Mouse (Mus musculus) stomach, embryonic 15.5 days (tissue): ENCODE results near the gene Hist1h2bp. TPM values are rescaled to one million over a fixed set of nuclear protein-coding genes. Genes with fewer than 3 reads are reported as not detected.
"Not testable (repeated sequence)": the region's sequence is repeated elsewhere in the genome, so short reads cannot be mapped to it uniquely, and the experiment has no call there.

ENCODE experiments used
- ATAC-seq: fragments of 200-750 bp; cut with Nextera tagmentation; 2 replicates; pipeline ENCODE4 v1.8.0; 2017; ENCODE audit warnings: low read depth, moderate number of reproducible peaks, moderate TSS enrichment; ENCODE audit not compliant: insufficient read depth, low FRiP score
- H3K27ac ChIP-seq: fragments of 300-500 bp; sonication (generic); 2 replicates; pipeline ENCODE4 v1.5.1; 2015; ENCODE audit warnings: mild to moderate bottlenecking, inconsistent platforms
- H3K27me3 ChIP-seq: fragments of 300-500 bp; sonication (generic); replicated peaks from 2 replicates; pipeline ENCODE4 v1.6.1; 2015; ENCODE audit warnings: inconsistent platforms
- H3K36me3 ChIP-seq: fragments of 300-500 bp; sonication (generic); 2 replicates; pipeline ENCODE4 v1.6.1; 2015; ENCODE audit warnings: inconsistent platforms
- H3K4me1 ChIP-seq: fragments of 300-500 bp; sonication (generic); 2 replicates; pipeline ENCODE4 v1.6.1; 2015; ENCODE audit warnings: inconsistent platforms
- H3K4me2 ChIP-seq: fragments of 300-500 bp; sonication (generic); 2 replicates; pipeline ENCODE4 v1.6.1; 2015; ENCODE audit warnings: mild to moderate bottlenecking, inconsistent platforms
- H3K4me3 ChIP-seq: fragments of 300-500 bp; sonication (generic); replicated peaks from 2 replicates; pipeline ENCODE4 v1.5.1; 2015; ENCODE audit warnings: inconsistent platforms
- H3K9ac ChIP-seq: fragments of 300-500 bp; sonication (generic); 2 replicates; pipeline ENCODE4 v1.6.1; 2015; ENCODE audit warnings: inconsistent platforms
- H3K9me3 ChIP-seq: fragments of 300-500 bp; sonication (generic); 2 replicates; pipeline ENCODE4 v1.6.1; 2016; ENCODE audit warnings: inconsistent platforms
- whole genome bisulfite sequencing: fragments of 180-500 bp; shearing (Covaris S2); methylation state at CpG from one replicate; pipeline ENCODE4 v1.1.7; 2015; 5-methylcytosine and 5-hydroxymethylcytosine counted together
- polyA plus RNA-seq: library from polyadenylated mRNA; unstranded; fragments of >200 nt; fragmentation: Nextera tagmentation; extraction: Ambion mirVana; gene quantifications from 2 replicates; pipeline ENCODE4 v1.2.1, GENCODE M21; 2015

Gene Hist1h2bp
- polyA plus RNA-seq, result 1.4 and 2.1 TPM in 2 replicates

GRCm38 (mm10) chr13:21786899-21787629 is at the start of gene Hist1h2bp, which contains the start of gene Hist1h2an:
Gene Hist1h2bp (plus strand): TSS chr13:21787461.
Gene Hist1h2an (minus strand): TSS chr13:21787218.
- H3K9me3 ChIP-seq, H3K27me3 ChIP-seq, H3K9ac ChIP-seq, H3K36me3 ChIP-seq: not testable (repeated sequence)
- H3K27ac ChIP-seq, result peak within 1 kb of the TSS; percentile 89
- 0% methylated on average over 38 of the region's 63 CpGs for WGBS
- ATAC-seq, result peak; percentile 91
- H3K4me2 ChIP-seq, result peak within 1 kb of the TSS; percentile 57
- H3K4me3 ChIP-seq, result peak within 1 kb of the TSS; percentile 37
- H3K4me1 ChIP-seq, result peaks cover 12% of the 10 kb centered on the region

GRCm38 (mm10) chr13:21745006-21745405 is 42.3 kb upstream of the Hist1h2bp start:
- WGBS, result 38% methylated on average over 1 of the region's 1 CpGs
- Histone ChIP-seq H3K27me3 (no peaks in the 10 kb centered on the region), H3K27ac (no peak overlapping the region), H3K9me3 (no peaks in the 10 kb centered on the region), H3K9ac (no peak overlapping the region), H3K4me2 (no peak overlapping the region), H3K4me1 (peaks cover 7% of the 10 kb centered on the region; the same call in 1 of the 2 replicates), H3K4me3 (no peak overlapping the region), H3K36me3 (no peaks in the 10 kb centered on the region)
- ATAC-seq, result no peak

GRCm38 (mm10) chr13:21749387-21750158 is 37.7 kb upstream of the Hist1h2bp start:
- Histone ChIP-seq H3K4me2 (peak overlapping the region; percentile 67), H3K36me3 (no peaks in the 10 kb centered on the region), H3K27ac (peak overlapping the region; percentile 97), H3K4me1 (peaks cover 11% of the 10 kb centered on the region; the same call in 1 of the 2 replicates), H3K4me3 (peak overlapping the region; percentile 51), H3K9me3 (no peaks in the 10 kb centered on the region), H3K9ac (peak overlapping the region; percentile 59), H3K27me3 (no peaks in the 10 kb centered on the region)
- ATAC-seq, result no peak
- 2% methylated on average over 5 of the region's 5 CpGs for WGBS

GRCm38 (mm10) chr13:21750159-21751017 is 36.9 kb upstream of the Hist1h2bp start, which contains the start of gene Hist1h4k:
Gene Hist1h4k (minus strand): TSS chr13:21750505.
- peaks cover 11% of the 10 kb centered on the region; the same call in 1 of the 2 replicates for H3K4me1 ChIP-seq
- H3K4me2 ChIP-seq, result peak within 1 kb of the TSS; percentile 67
- ATAC-seq, result peak; percentile 82
- H3K27ac ChIP-seq, result peak within 1 kb of the TSS; percentile 97
- WGBS, result under 1% methylated on average over 47 of the region's 56 CpGs
- H3K27me3 ChIP-seq, H3K36me3 ChIP-seq, H3K9me3 ChIP-seq: not testable (repeated sequence)
- peak within 1 kb of the TSS; percentile 51 for H3K4me3 ChIP-seq
- peak within 1 kb of the TSS; percentile 59 for H3K9ac ChIP-seq

- Histone ChIP-seq H3K36me3 (no peaks in the 10 kb centered on the region), H3K4me2 (no peak overlapping the region), H3K27me3 (no peaks in the 10 kb centered on the region), H3K4me1 (peaks cover 11% of the 10 kb centered on the region; the same call in 1 of the 2 replicates), H3K27ac (0 out of 2 replicates have a peak overlapping the region, but pooled peaks have one; percentile 94), H3K9ac (no peak overlapping the region), H3K9me3 (no peaks in the 10 kb centered on the region), H3K4me3 (no peak overlapping the region)
- no peak for ATAC-seq
Measured at GRCm38 (mm10) chr13:21751417-21751816, 35.8 kb upstream of the Hist1h2bp start.

GRCm38 (mm10) chr13:21751827-21752226 is 35.4 kb upstream of the Hist1h2bp start:
- peak overlapping the region; percentile 94 for H3K27ac ChIP-seq
- H3K27me3 ChIP-seq, result no peaks in the 10 kb centered on the region

GRCm38 (mm10) chr13:21752356-21752755 is 34.9 kb upstream of the Hist1h2bp start:
- H3K4me3 ChIP-seq, result no peak overlapping the region; the same call in 1 of the 2 replicates
- peak overlapping the region; percentile 94 for H3K27ac ChIP-seq
- no peak for ATAC-seq
- H3K9me3 ChIP-seq, result no peaks in the 10 kb centered on the region
- no peaks in the 10 kb centered on the region for H3K36me3 ChIP-seq
- H3K9ac ChIP-seq, result no peak overlapping the region
- peaks cover 9% of the 10 kb centered on the region; the same call in 1 of the 2 replicates for H3K4me1 ChIP-seq
- WGBS, result 28% methylated on average over 3 of the region's 3 CpGs
- H3K27me3 ChIP-seq, result no peaks in the 10 kb centered on the region
- H3K4me2 ChIP-seq, result peak overlapping the region; percentile 70; the same call in 1 of the 2 replicates

More at GRCm38 (mm10) chr13:21751827-21752226, 35.4 kb upstream of the Hist1h2bp start:
- WGBS, result 57% methylated on average over 3 of the region's 3 CpGs
- Histone ChIP-seq H3K4me2 (peak overlapping the region; percentile 70; the same call in 1 of the 2 replicates), H3K9me3 (no peaks in the 10 kb centered on the region), H3K4me3 (no peak overlapping the region), H3K4me1 (peaks cover 11% of the 10 kb centered on the region; the same call in 1 of the 2 replicates), H3K36me3 (no peaks in the 10 kb centered on the region), H3K9ac (no peak overlapping the region)
- no peak for ATAC-seq

GRCm38 (mm10) chr13:21753051-21753523 is 34.2 kb upstream of the Hist1h2bp start:
- 3% methylated on average over 10 of the region's 10 CpGs for WGBS
- no peak for ATAC-seq
- Histone ChIP-seq H3K27ac (peak overlapping the region; percentile 94), H3K4me3 (peak overlapping the region; percentile 47), H3K36me3 (no peaks in the 10 kb centered on the region), H3K4me1 (peaks cover 7% of the 10 kb centered on the region; the same call in 1 of the 2 replicates), H3K9me3 (no peaks in the 10 kb centered on the region), H3K27me3 (no peaks in the 10 kb centered on the region), H3K9ac (peak overlapping the region; percentile 39; the same call in 1 of the 2 replicates), H3K4me2 (peak overlapping the region; percentile 70)

- WGBS, result under 1% methylated on average over 43 of the region's 50 CpGs
- peak; percentile 91 for ATAC-seq
- peak within 1 kb of the TSS; percentile 70 for H3K4me2 ChIP-seq
- peak within 1 kb of the TSS; percentile 47 for H3K4me3 ChIP-seq
- H3K9me3 ChIP-seq, H3K4me1 ChIP-seq, H3K27me3 ChIP-seq, H3K36me3 ChIP-seq: not testable (repeated sequence)
- H3K27ac ChIP-seq, result peak within 1 kb of the TSS; percentile 94
- H3K9ac ChIP-seq, result peak within 1 kb of the TSS; percentile 39; the same call in 1 of the 2 replicates
Measured at GRCm38 (mm10) chr13:21753524-21754285, 33.6 kb upstream of the Hist1h2bp start, which contains the start of the genes Hist1h2ak and Hist1h2bn. Gene Hist1h2ak (minus strand): TSS chr13:21753827. Gene Hist1h2bn (plus strand): TSS chr13:21754123.

GRCm38 (mm10) chr13:21754294-21755001 is 32.8 kb upstream of the Hist1h2bp start:
- H3K27ac ChIP-seq, result peak overlapping the region; percentile 92
- ATAC-seq, H3K27me3 ChIP-seq, H3K4me1 ChIP-seq, H3K9me3 ChIP-seq, H3K36me3 ChIP-seq: not testable (repeated sequence)
- under 1% methylated on average over 21 of the region's 26 CpGs for WGBS
- H3K4me2 ChIP-seq, result peak overlapping the region; percentile 70
- peak overlapping the region; percentile 22; the same call in 1 of the 2 replicates for H3K9ac ChIP-seq
- H3K4me3 ChIP-seq, result peak overlapping the region; percentile 47
